Mouse (Mus musculus) kidney, postnatal 10 days (tissue): ENCODE measurements around the gene Hoxb6.
A peak's percentile ranks its signal among the peaks of the same experiment; 100 is the strongest.

Source experiments
- DNase-seq: peaks from one replicate; pipeline ENCODE4 v3.0.0; 2021; ENCODE audit warnings: mixed read lengths

Hoxb6 gene

GRCm38 (mm10) chr11:96269869-96270268, 22.4 kb upstream of the Hoxb6 start:
- peak; percentile 85 for DNase-seq

DNA sequence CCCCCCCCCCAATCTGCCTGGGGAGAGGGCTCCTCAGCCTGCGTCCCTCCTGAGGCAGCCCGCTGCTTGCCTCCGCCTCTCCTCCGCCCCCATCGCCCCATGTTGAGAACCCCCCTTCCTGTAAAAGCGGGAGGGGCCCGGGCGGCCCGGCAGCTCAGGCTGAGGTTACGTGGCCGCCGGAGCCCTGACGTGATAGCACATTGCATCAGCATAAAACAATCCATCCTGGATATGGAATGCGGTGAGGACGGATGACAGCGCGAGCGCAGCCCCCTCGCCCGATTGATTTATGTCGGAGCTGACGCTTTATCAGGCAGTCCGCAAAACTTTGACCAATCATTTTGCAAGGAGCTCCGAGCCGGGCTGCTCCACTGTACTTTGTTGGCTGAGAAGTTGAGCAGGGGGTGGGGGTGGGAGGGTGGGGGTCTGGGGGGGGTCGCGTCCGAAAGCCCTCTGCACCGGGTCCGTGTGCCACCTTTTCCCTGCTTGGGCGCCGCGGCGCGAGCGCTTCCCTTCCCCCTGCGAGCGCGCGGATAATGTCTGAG, 21.2 kb upstream of the Hoxb6 start, which contains the start of gene Hoxb9:
Gene Hoxb9 (plus strand): TSS at position 462 of the 545 bp plus-strand sequence.
- DNase-seq, result peak; percentile 86

- DNase-seq, result peak; percentile 85
These were observed 20.7 kb upstream of the Hoxb6 start for GRCm38 (mm10) chr11:96271541-96272011.

- DNase-seq, result peak; percentile 73
These were observed 20.0 kb upstream of the Hoxb6 start for GRCm38 (mm10) chr11:96272024-96272921.

GRCm38 (mm10) chr11:96274428-96274827, 17.8 kb upstream of the Hoxb6 start:
- DNase-seq, result peak; percentile 31

DNA sequence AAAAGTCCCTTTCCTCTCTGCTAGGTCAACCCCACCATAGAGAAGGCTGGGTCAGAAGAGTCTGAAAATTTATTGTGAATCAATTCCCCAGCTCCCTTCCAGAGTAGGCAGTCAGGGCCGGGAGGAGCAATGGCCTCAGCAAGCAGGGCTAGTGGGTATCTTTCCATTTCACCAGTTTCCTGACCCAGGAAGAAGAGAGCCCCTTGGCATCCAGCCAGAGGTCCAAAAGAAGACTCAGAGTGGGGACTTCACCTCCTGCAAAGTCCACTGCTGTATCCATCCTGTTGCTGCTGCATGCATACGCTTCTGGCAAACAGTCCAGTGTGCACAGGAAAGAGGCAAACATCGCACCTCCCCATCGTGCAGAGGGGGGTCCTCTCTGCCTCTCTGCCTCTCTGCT, 16.4 kb upstream of the Hoxb6 start:
- DNase-seq, result peak; percentile 78

GRCm38 (mm10) chr11:96277151-96278044, 14.9 kb upstream of the Hoxb6 start:
- DNase-seq, result peak; percentile 60

DNA sequence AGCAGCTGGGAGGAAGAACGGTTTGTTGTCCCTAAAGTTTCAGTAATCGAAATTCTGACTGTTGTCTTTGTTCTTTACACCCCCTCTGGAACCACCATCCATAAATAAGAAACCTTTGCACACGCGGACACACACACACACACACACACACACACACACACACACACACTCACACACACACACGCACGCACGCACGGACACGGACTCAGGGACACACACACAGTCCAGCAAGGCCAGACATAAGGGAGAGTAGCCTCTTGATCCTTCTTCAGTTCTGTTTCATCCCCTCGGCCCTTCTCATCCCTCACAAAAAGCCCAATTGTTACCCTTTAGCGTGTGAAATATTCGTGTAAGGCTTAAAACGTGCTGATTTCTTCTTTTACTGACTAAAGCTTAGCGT, 14.0 kb upstream of the Hoxb6 start:
- DNase-seq, result peak; percentile 38

DNA sequence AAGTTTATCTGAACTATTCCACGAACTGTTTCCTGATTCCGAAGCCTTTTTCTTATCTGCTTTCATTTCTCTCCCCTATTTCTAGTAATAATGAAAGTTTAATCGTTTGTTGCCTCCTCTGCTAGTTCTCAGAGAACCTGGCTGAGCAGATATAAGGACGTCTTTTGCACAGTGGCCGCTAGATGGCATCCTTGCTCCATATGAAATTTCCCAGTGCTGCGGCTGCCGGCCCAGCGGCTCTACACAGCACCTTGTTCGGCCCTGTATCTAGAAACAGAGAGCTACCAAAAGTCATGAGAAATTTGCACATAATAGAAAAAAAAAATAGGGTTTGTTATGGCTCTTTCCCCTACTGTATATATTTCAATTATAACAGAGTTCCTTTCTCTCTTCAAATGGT, 13.5 kb upstream of the Hoxb6 start:
- DNase-seq, result peak; percentile 94

- DNase-seq, result peak; percentile 67
These were observed 12.6 kb upstream of the Hoxb6 start for GRCm38 (mm10) chr11:96279421-96280233.

DNA sequence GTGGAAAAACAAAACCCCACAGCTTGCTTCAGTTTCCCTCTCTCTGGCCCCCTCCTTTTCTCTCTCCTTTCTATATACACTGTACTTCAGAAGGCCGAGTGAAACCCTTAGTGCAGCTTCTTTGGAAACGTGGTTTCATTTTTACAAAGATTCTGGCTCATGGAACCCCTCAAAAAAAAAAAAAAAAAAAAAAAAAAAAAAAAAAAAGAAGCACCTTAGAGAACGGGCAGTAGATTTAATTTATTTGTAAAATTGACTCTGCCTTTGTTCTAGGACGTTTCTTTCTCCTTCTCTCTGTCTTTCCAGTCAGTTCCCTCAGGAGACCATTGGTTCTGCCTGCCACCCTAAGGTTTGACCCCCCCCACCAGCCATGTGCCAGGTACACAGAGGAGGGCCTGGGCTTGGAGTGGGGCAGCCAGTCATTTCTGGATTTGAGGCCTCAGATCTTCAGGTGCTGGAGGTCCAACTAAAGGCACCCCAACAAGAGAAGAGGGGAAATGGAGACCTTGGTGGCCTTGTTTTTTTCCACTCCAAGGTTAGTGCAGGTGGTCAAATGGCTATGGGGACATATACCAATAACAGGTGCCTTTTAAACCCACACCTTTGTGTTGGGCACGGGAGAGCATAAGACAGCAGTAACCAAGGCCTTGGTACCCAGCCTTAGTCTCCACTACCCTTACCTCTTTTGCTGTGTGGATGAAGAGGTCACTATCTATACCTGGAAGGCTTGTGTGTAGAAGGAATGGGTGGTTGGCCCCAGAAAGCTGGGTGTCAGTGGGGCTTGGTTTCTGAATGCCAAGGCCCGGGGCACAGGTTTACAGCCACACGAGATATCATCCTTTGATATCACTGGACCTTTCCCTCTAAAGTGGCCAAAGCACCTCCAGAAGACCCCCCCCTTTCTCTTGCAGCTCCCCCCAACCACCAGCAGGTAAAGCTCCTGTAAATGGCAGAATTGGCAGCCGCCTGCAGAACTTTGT, 11.6 kb upstream of the Hoxb6 start:
- peak; percentile 69 for DNase-seq

DNA sequence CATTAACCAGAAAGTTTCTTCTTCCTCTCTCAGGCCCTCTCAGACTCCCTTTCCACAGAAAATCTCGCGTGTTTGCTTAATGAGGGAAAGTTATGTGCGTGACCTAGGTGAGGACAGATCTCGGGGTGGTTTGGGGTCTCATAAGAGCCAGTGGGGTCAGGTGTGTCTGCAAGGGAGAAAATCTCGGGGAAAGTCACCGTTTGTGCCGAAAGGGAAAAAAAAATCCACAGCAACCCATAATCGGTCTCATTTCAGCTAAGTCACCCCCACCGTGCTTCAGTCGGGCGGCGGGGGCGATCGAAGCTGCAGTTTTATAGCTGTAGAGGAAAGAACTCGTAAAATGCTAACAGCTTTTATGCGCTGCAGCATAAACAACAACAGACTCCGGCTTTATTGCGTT, 10.9 kb upstream of the Hoxb6 start:
- DNase-seq, result peak; percentile 64

DNA sequence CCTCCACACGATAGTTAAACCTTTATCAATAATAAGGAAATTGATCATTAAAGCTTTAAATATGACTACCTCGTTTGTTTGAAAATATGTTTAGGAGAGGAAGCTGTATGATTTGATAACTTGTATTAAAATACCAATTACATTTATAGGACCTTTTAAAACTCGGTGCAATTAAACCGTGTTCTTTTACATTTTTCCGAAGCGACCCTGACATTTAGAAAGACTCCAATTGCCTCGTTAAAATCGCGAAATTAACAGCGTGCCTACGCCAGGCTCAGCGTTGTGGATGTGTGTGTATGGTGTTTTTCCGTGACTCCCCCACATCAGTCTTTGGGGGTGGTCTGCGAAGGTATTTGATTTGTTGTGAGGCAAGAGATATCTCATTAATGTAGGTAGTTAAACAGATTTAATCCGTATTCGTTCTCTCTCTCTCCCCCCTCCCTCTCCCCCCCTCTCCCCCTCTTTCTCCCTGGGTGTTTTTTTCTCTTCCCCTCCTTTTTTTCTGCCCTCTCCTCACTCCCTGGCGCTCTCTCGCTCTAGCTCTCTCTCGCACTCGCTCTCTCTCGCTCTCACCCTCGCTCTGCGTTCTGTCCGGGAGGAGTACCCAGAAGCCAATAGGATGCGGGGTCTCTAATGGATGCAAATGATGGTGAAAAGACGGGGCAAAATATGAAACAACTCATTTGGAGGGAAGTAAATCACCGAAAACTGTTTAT, 10.3 kb upstream of the Hoxb6 start, which contains the start of gene Hoxb8:
Gene Hoxb8 (plus strand): TSS at position 51 of the 716 bp plus-strand sequence.
- DNase-seq, result peak; percentile 68

DNA sequence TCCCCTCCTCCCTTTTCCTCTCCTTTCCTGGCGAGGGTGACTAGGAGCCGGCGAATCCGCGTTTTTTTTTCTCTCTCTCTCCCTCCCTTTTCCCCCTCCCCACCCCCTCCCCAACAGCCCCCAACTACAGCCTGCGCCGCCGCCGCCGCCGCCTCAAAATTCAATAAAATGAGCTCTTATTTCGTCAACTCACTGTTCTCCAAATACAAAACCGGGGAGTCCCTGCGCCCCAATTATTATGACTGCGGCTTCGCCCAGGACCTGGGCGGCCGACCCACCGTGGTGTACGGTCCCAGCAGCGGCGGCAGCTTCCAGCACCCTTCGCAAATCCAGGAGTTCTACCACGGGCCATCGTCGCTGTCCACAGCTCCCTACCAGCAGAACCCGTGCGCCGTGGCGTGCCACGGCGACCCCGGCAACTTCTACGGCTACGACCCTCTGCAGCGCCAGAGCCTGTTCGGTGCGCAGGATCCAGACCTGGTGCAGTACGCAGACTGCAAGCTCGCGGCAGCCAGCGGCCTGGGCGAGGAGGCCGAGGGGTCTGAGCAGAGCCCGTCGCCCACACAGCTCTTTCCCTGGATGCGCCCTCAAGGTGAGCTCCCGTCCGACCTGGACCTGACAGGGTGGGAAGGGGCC, 9.4 kb upstream of the Hoxb6 start:
- DNase-seq, result peak; percentile 75

- peak; percentile 85 for DNase-seq
These were observed 8.1 kb upstream of the Hoxb6 start for GRCm38 (mm10) chr11:96284041-96284749.

- DNase-seq, result peak; percentile 90
These were observed 7.2 kb upstream of the Hoxb6 start for GRCm38 (mm10) chr11:96284774-96285734.
